Mouse (Mus musculus) lung, postnatal 10 days (tissue): Measurements from ENCODE around the gene Apbb1ip.
"Not testable (repeated sequence)": the region's sequence is repeated elsewhere in the genome, so short reads cannot be mapped to it uniquely, and the experiment has no call there.

Source experiments
- DNase-seq: peaks from one replicate; pipeline ENCODE4 v3.0.0; 2021

Apbb1ip gene

GRCm38 (mm10) chr2:22851900-22852299, 78.0 kb downstream of the Apbb1ip start:
- DNase-seq = no peak

- DNase-seq = no peak
These were observed 83.6 kb downstream of the Apbb1ip start for GRCm38 (mm10) chr2:22857501-22857900.

- DNase-seq = no peak
These were observed 88.3 kb downstream of the Apbb1ip start for GRCm38 (mm10) chr2:22862194-22862593.

- peak; percentile 76 for DNase-seq
These were observed 90.6 kb downstream of the Apbb1ip start for GRCm38 (mm10) chr2:22864394-22865037.

GRCm38 (mm10) chr2:22865818-22866217, 91.9 kb downstream of the Apbb1ip start:
- no peak for DNase-seq

- DNase-seq = no peak
These were observed 93.1 kb downstream of the Apbb1ip start for GRCm38 (mm10) chr2:22866894-22867424.

GRCm38 (mm10) chr2:22873159-22873558, 99.3 kb downstream of the Apbb1ip start:
- no peak for DNase-seq

- no peak for DNase-seq
These were observed 100.7 kb downstream of the Apbb1ip start for GRCm38 (mm10) chr2:22874628-22875027.

GRCm38 (mm10) chr2:22876614-22877013, 102.7 kb downstream of the Apbb1ip start:
- DNase-seq = no peak

- no peak for DNase-seq
These were observed 104.9 kb downstream of the Apbb1ip start for GRCm38 (mm10) chr2:22878781-22879180.

GRCm38 (mm10) chr2:22880726-22881125, 106.8 kb downstream of the Apbb1ip start:
- DNase-seq = not testable (repeated sequence)

GRCm38 (mm10) chr2:22894932-22895281, 121.0 kb downstream of the Apbb1ip start:
- no peak for DNase-seq

GRCm38 (mm10) chr2:22895282-22896273, 121.7 kb downstream of the Apbb1ip start, which contains the start of gene Pdss1:
Gene Pdss1, plus strand, starts transcription at chr2:22895522.
- peak; percentile 95 for DNase-seq

- DNase-seq = no peak
These were observed 130.1 kb downstream of the Apbb1ip start for GRCm38 (mm10) chr2:22903947-22904346.

- DNase-seq = no peak
These were observed 140.5 kb downstream of the Apbb1ip start for GRCm38 (mm10) chr2:22914421-22914820.

- no peak for DNase-seq
These were observed 144.8 kb downstream of the Apbb1ip start for GRCm38 (mm10) chr2:22918651-22919050.
